Mouse (Mus musculus) forebrain, embryonic 16.5 days (tissue): ENCODE results near the gene Tpcn2. TPM values are rescaled to one million over a fixed set of nuclear protein-coding genes. Genes with fewer than 3 reads are reported as not detected.

Experiments used
- ATAC-seq: fragments of 200-750 bp; cut with Nextera tagmentation; 2 replicates; pipeline ENCODE4 v1.8.0; 2017; ENCODE audit warnings: mild to moderate bottlenecking, moderate library complexity
- H3K27ac ChIP-seq: fragments of 300-500 bp; sonication (generic); 2 replicates; pipeline ENCODE4 v1.5.1; 2014; ENCODE audit warnings: low read length, control low read depth
- H3K27me3 ChIP-seq: fragments of 300-500 bp; sonication (generic); replicated peaks from 2 replicates; pipeline ENCODE4 v1.6.1; 2014; ENCODE audit warnings: low read length; ENCODE audit not compliant: control insufficient read depth, insufficient read depth
- H3K36me3 ChIP-seq: fragments of 300-500 bp; sonication (generic); 2 replicates; pipeline ENCODE4 v1.6.1; 2014; ENCODE audit not compliant: control insufficient read depth, insufficient read depth
- H3K4me1 ChIP-seq: fragments of 300-500 bp; sonication (generic); replicated peaks from 2 replicates; pipeline ENCODE4 v1.6.1; 2014; ENCODE audit warnings: low read length; ENCODE audit not compliant: control insufficient read depth, insufficient read depth
- H3K4me2 ChIP-seq: fragments of 300-500 bp; sonication (generic); 2 replicates; pipeline ENCODE4 v1.6.1; 2014; ENCODE audit warnings: mild to moderate bottlenecking, low read length, control low read depth
- H3K4me3 ChIP-seq: fragments of 300-500 bp; sonication (generic); replicated peaks from 2 replicates; pipeline ENCODE4 v1.5.1; 2014; ENCODE audit warnings: mild to moderate bottlenecking, low read length, control low read depth
- H3K9ac ChIP-seq: fragments of 300-500 bp; sonication (generic); replicated peaks from 2 replicates; pipeline ENCODE4 v1.6.1; 2014; ENCODE audit warnings: low read depth, low read length, control low read depth
- H3K9me3 ChIP-seq: fragments of 300-500 bp; sonication (generic); 2 replicates; pipeline ENCODE4 v1.6.1; 2016; ENCODE audit warnings: low read length; ENCODE audit not compliant: control insufficient read depth
- WGBS: fragments of 180-500 bp; shearing (Covaris S2); extraction: QIAGEN DNeasy Blood & Tissue Kit; methylation state at CpG from one replicate; pipeline ENCODE4 v1.1.7; 2014; 5-methylcytosine and 5-hydroxymethylcytosine counted together
- polyA plus RNA-seq: library from polyadenylated mRNA; unstranded; fragments of >200 nt; fragmentation: Nextera tagmentation; extraction: Ambion mirVana; gene quantifications from 2 replicates; pipeline ENCODE4 v1.2.1, GENCODE M21; 2015

The Tpcn2 gene
- polyA plus RNA-seq, 1 experiment from 2014 or later = 3.9 TPM

DNA sequence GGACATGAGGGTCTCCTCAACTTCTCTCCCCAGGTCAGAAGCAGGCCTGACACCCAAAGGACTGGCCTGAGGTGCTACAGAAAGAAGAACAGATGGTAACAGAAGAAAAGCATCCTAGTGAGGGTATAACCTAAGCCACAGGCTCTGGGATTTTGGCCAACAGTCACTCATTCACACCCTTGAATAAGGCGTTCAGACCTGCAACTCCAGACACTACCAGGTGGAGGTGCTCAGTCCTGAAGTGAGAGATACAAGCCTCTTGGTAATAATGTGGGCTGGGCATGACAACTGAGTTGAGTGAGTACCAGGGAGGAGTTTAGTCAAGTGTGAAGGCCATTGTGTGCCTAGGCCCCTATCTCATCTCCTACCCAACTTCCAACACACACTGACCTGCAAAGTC lies 129.7 kb downstream of the Tpcn2 start:
- Histone ChIP-seq H3K9ac (no peak overlapping the region), H3K4me3 (no peak overlapping the region), H3K36me3 (no peaks in the 10 kb centered on the region), H3K27me3 (no peaks in the 10 kb centered on the region), H3K27ac (no peak overlapping the region), H3K9me3 (no peaks in the 10 kb centered on the region), H3K4me1 (peaks cover under 1% of the 10 kb centered on the region; the same call in 1 of the 2 replicates), H3K4me2 (no peak overlapping the region)
- WGBS = 86% methylated on average over 1 of the region's 1 CpGs
- ATAC-seq = no peak

DNA sequence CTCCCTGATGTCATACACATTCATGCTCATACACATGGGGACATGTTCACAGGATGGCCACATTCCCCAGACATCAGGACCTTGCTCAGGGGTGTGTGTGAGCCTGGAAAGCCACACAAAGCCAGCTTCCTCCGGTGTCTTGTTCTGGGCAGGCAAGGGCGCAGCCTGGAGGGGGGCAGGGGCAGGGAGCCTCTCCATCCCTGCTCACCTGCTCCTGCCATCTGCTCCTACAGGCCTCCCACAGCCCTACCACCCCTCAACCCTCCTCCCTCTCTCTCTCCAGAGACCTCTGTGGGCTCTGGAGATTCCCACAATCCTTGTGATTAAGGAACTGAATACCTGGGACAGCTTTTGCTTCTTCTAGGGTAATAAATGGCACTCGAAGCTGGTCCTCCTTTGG lies 132.0 kb downstream of the Tpcn2 start:
- Histone ChIP-seq H3K36me3 (no peaks in the 10 kb centered on the region), H3K27ac (no peak overlapping the region), H3K4me3 (no peak overlapping the region), H3K9me3 (no peaks in the 10 kb centered on the region), H3K9ac (no peak overlapping the region), H3K27me3 (no peaks in the 10 kb centered on the region), H3K4me2 (no peak overlapping the region), H3K4me1 (no peaks in the 10 kb centered on the region)
- 76% methylated on average over 3 of the region's 3 CpGs for WGBS
- ATAC-seq = no peak

DNA sequence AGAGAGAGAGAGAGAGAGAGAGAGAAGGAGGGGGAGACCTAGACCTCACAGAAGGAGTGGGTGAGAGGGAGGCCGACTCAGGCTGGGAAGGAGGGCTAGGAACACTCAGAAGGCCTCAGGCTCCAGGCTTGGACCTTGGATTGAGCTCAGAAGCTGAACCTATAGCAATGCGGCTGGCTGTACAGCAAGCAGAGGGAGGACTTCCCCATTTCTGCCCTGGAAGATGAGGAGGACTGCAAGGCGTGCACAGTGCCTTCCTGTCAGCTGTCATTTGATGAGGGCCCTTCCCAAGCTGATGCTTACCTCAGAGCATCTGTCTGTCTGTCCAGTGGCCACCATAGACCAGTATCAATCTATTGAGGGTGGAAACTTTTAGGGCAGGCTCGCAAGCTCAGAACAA lies 134.9 kb downstream of the Tpcn2 start:
- H3K9me3 ChIP-seq = no peaks in the 10 kb centered on the region
- H3K27me3 ChIP-seq = no peaks in the 10 kb centered on the region
- 89% methylated on average over 4 of the region's 4 CpGs for WGBS
- no peak overlapping the region for H3K4me3 ChIP-seq
- H3K4me2 ChIP-seq = no peak overlapping the region
- H3K27ac ChIP-seq = no peak overlapping the region
- no peaks in the 10 kb centered on the region for H3K36me3 ChIP-seq
- no peaks in the 10 kb centered on the region for H3K4me1 ChIP-seq
- no peak overlapping the region for H3K9ac ChIP-seq
- no peak for ATAC-seq

DNA sequence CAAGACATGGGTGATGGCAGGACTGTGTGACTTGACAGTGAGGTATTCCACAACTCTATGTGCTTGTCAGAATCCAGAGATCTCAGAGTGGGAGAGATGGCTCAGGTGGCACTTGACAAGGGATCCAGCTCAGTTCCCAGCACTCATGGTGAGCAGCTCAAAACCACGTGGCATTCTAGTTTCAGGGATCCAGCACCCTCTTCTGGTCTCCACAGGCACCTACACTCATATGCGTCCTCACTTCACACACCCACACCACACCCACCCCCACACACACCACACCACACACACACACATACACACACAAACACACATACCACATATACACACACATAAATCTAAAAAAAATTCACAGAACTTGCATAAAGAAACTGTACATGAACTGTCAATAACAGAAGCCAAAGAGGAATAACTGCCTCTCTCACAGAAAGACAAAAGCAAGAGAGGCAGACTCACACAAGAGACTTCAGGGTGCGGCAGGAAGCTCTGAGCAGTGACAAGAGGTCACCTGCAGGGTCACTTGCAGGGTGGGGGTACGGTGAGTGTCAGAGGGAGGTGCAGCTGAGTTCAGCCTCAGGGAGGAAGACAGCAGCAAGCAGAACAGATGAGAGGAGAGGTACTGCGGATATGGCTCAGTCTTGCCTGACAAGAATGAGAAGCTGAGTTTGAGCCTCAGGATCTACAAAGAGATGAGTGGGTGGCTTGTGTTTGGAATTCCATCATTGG lies 135.7 kb downstream of the Tpcn2 start:
- Histone ChIP-seq H3K4me1 (no peaks in the 10 kb centered on the region), H3K27ac (no peak overlapping the region), H3K4me2 (no peak overlapping the region), H3K4me3 (no peak overlapping the region), H3K9me3 (no peaks in the 10 kb centered on the region), H3K36me3 (no peaks in the 10 kb centered on the region), H3K9ac (no peak overlapping the region), H3K27me3 (no peaks in the 10 kb centered on the region)
- ATAC-seq = no peak
- 85% methylated on average over 5 of the region's 5 CpGs for WGBS

DNA sequence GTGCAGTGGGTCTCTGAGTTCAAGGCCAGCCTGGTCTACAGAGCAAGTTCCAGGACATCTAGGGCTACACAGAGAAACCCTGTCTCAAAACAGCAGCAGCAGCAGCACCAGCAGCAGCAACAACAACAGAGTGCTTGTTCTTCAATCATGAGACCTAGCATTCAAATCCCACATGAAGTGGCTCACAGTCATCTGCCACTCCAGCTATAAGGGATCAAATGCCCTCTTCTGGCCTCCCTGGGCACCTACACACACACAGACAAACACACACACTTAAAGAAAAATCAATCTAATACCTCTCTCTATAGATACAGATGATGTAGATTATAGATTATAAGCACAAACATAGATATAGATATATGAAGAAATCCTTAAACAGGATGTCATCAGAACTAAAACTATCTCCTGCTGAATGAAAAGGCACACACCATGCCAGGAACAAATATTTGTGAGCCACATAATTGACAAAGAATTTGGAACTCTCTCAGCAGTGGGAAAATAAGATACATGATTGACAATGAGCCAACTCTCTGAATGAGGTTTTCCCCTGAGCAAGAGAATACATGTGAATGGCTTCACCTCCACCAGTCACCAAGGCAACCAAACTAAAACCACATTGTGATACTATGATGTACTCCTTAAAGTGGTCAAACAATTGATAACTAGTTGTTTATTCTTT lies 137.4 kb downstream of the Tpcn2 start:
- Histone ChIP-seq H3K27me3 (no peaks in the 10 kb centered on the region), H3K27ac (no peak overlapping the region), H3K9me3 (no peaks in the 10 kb centered on the region), H3K4me2 (no peak overlapping the region), H3K36me3 (no peaks in the 10 kb centered on the region), H3K9ac (no peak overlapping the region), H3K4me1 (no peaks in the 10 kb centered on the region), H3K4me3 (no peak overlapping the region)
- ATAC-seq = no peak

DNA sequence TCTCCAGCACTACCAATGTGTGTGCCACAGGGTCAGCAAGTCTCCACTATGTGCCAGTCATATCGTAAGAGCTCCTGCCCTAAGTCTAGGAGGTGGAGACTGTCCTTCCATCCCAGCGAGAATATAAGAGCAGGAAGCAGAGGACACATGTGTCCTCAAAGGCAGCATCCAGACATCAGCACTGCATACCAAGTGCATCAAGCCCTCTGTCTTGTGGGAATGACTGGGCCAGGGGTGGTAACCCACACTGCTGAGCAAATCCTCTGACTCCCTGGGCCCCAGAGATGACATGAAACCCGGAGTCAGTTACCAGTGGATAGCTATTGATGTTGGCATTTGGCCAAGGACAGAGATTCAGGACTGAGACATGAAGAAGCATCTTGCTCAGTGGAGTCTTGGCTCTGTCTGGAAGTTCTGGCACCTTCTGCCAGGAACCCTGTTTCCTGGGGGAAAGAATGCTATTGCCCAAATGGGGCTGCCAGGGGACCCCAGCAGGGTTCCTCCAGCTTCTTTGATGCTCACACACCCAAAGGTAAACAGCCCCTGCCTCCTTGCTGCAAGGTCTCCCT lies 140.2 kb downstream of the Tpcn2 start:
- Histone ChIP-seq H3K4me1 (no peaks in the 10 kb centered on the region), H3K9me3 (peaks cover 4% of the 10 kb centered on the region; the same call in 1 of the 2 replicates), H3K4me3 (no peak overlapping the region), H3K9ac (no peak overlapping the region), H3K4me2 (no peak overlapping the region), H3K36me3 (no peaks in the 10 kb centered on the region), H3K27ac (no peak overlapping the region), H3K27me3 (no peaks in the 10 kb centered on the region)
- no peak for ATAC-seq
- WGBS = 76% methylated on average over 3 of the region's 3 CpGs

DNA sequence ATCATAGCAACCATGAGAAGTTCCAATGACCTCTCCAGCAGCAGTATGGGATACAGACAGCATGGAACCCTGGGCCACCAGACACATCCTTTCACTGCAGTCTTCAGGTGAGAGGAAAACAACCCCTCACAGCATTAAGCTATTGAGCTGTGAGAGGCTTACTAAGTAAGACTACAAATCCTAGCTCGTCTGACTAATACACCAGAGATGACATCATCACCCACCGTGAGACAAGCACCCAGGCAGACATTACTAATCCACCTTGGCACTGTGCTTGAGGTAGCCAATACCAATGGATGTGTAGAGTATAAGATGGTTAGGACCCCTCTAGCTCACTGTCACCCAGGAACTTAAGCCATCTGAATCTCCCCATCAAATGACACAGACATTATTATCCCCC lies 143.2 kb downstream of the Tpcn2 start:
- H3K4me3 ChIP-seq = no peak overlapping the region
- WGBS = 48% methylated on average over 2 of the region's 2 CpGs

DNA sequence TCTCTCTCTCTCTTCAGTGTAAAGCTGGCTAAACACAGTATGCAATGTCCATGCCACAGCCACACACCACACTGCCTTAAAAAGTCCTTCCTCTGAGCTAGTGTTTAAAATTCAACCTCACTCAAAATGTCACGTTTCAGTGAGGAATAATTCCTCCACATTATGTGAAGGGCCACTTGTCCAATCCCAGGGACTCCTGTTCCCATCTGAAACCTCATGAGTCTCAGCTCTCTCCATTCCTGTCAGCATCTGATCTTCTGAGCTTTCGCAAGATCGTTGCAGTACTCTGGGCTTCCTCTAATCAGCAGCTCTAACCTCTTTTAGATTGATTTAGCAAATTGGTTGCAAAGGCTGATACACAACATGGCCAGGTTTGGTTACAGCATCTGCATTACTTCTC lies 144.2 kb downstream of the Tpcn2 start:
- Histone ChIP-seq H3K27me3 (no peaks in the 10 kb centered on the region), H3K4me2 (no peak overlapping the region), H3K27ac (no peak overlapping the region), H3K9ac (no peak overlapping the region), H3K9me3 (peaks cover 4% of the 10 kb centered on the region; the same call in 1 of the 2 replicates), H3K4me3 (no peak overlapping the region), H3K36me3 (no peaks in the 10 kb centered on the region), H3K4me1 (no peaks in the 10 kb centered on the region)
- ATAC-seq = no peak
- 93% methylated on average over 3 of the region's 3 CpGs for WGBS

More for the DNA sequence above, 143.2 kb downstream of the Tpcn2 start:
- Histone ChIP-seq H3K36me3 (no peaks in the 10 kb centered on the region), H3K9me3 (peaks cover 4% of the 10 kb centered on the region; the same call in 1 of the 2 replicates), H3K27ac (no peak overlapping the region), H3K4me1 (no peaks in the 10 kb centered on the region), H3K4me2 (no peak overlapping the region), H3K27me3 (no peaks in the 10 kb centered on the region), H3K9ac (no peak overlapping the region)
- no peak for ATAC-seq

DNA sequence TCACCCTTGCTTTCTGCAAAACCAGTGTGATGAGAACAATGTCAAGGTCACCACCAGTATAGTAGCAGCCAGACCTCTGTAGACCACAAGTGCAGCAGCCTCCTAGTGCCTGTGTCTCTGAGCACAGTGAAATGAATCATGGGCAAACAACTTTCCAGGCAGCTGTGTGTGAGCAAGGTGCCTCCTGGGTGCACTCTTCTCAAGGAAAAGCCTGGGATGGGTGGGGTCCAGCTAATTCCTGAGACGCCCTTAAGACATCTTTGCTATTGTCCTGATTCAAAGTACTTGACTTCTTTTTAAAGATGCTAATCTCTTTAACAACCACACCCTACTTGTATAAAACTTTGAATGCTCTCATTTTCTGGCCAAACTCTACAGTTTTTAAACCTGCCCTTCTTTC lies 144.7 kb downstream of the Tpcn2 start:
- H3K27me3 ChIP-seq = no peaks in the 10 kb centered on the region
- no peak overlapping the region for H3K4me2 ChIP-seq
- no peak overlapping the region for H3K9ac ChIP-seq
- H3K27ac ChIP-seq = no peak overlapping the region
- no peaks in the 10 kb centered on the region for H3K4me1 ChIP-seq
- WGBS = 68% methylated on average over 1 of the region's 1 CpGs
- no peak overlapping the region for H3K4me3 ChIP-seq
- no peak for ATAC-seq
- H3K9me3 ChIP-seq = peaks cover 4% of the 10 kb centered on the region; the same call in 1 of the 2 replicates
- H3K36me3 ChIP-seq = no peaks in the 10 kb centered on the region
